Mouse (Mus musculus): ENCODE measurements at regions not wholly inside any gene's neighbourhood (a gene's known extent, or its start where the extent isn't known, plus 50 kb on each side); places are given as distances from the start of the nearest gene placed in this dataset.
A peak's percentile ranks its signal among the peaks of the same experiment; 100 is the strongest.

GRCm38 (mm10) chr10:118624368-118624767 lies 183.5 kb downstream of the Ifng start:
- dilution Hi-C loops (cut with MboI; ENCODE audit: extremely low pct_ligation_motif_present, extremely low pct_unique_long_range_greater_than_20kb, low sequenced_read_pairs): no loop called here
- H3K27ac ChIP-seq (ENCODE audit: insufficient read depth, low read depth): no peak overlapping the region
- H3K9me3 ChIP-seq (replicated peaks; ENCODE audit: low read length): no peaks in the 10 kb centered on the region
- H3K4me2 ChIP-seq (ENCODE audit: insufficient read depth, low read depth, poor library complexity, severe bottlenecking): no peak overlapping the region
- H3K4me1 ChIP-seq (ENCODE audit: control insufficient read depth in 1 of 2, insufficient read depth in 2 of 2): peaks cover 0 to 3% of the 10 kb centered on the region in 2 experiments; a peak in 1 of 4 replicates
- in situ Hi-C loops (cut with MboI; ENCODE audit: low pct_ligation_motif_present, low pct_unique_long_range_greater_than_20kb, low sequenced_read_pairs): no loop called here
- no peaks in the 10 kb centered on the region for H3K27me3 ChIP-seq (replicated peaks)
- no peak overlapping the region for H3K9ac ChIP-seq (ENCODE audit: insufficient read depth, low read depth)
- H3K36me3 ChIP-seq (replicated peaks in 1 of 2; ENCODE audit: control insufficient read depth in 1 of 2, insufficient read depth in 1 of 2, low read length in 1 of 2): no peaks in the 10 kb centered on the region
- no peaks in the 10 kb centered on the region for H3K79me2 ChIP-seq (replicated peaks; ENCODE audit: control insufficient read depth, extremely low read depth, insufficient read depth, poor library complexity, severe bottlenecking)
- TF ChIP-seq CTCF (conservative IDR thresholded peaks at IDR 0.05 in 1 of 2, IDR thresholded peaks at IDR 0.05 in 1 of 2; ENCODE audit: low read depth in 2 of 2, low read length in 2 of 2): no peak
- TF ChIP-seq MAZ (IDR thresholded peaks at IDR 0.05; ENCODE audit: low read depth, low read length): no peak
- TF ChIP-seq E2F4 (IDR thresholded peaks at IDR 0.05; ENCODE audit: insufficient replicate concordance, low read depth, low read length): no peak
- no peak for TF ChIP-seq ZNF384 (IDR thresholded peaks at IDR 0.05; ENCODE audit: low read depth, low read length)
- no peak for TF ChIP-seq HCFC1 (IDR thresholded peaks at IDR 0.05; ENCODE audit: low read depth, low read length)
- TF ChIP-seq UBTF (IDR thresholded peaks at IDR 0.05; ENCODE audit: low read depth, low read length): no peak
- TF ChIP-seq TBP (conservative IDR thresholded peaks at IDR 0.05; ENCODE audit: low read depth, low read length): no peak
- no peak for TF ChIP-seq BHLHE40 (IDR thresholded peaks at IDR 0.05; ENCODE audit: low read depth, low read length)
- TF ChIP-seq IRF4 (IDR thresholded peaks at IDR 0.05; ENCODE audit: low read depth, low read length): no peak
- no peak for TF ChIP-seq POLR2AphosphoS2 (IDR thresholded peaks at IDR 0.05; ENCODE audit: low read depth, low read length)
- no peak for TF ChIP-seq ZKSCAN1 (IDR thresholded peaks at IDR 0.05; ENCODE audit: borderline replicate concordance, low read depth, low read length)
- no peak for TF ChIP-seq JUN (IDR thresholded peaks at IDR 0.05; ENCODE audit: insufficient read depth, low read depth, low read length)
- no peak for TF ChIP-seq USF1 (IDR thresholded peaks at IDR 0.05; ENCODE audit: low read depth, low read length)
- DNase-seq (ENCODE audit: extremely low read depth): no peak
- H3K4me3 ChIP-seq (replicated peaks in 1 of 3; ENCODE audit: low read depth in 2 of 3, low read length in 2 of 3, poor library complexity in 1 of 3): no peak overlapping the region

- no peak overlapping the region for H3K4me3 ChIP-seq (replicated peaks in 1 of 3; ENCODE audit: low read depth in 2 of 3, low read length in 2 of 3, poor library complexity in 1 of 3)
- TF ChIP-seq NELFE (IDR thresholded peaks at IDR 0.05; ENCODE audit: low read depth, low read length) (no peak), TCF12 (IDR thresholded peaks at IDR 0.05; ENCODE audit: low read depth, low read length) (no peak), MAZ (IDR thresholded peaks at IDR 0.05; ENCODE audit: low read depth, low read length) (no peak), SMC3 (IDR thresholded peaks at IDR 0.05; ENCODE audit: low read depth, low read length) (no peak), JUND (conservative IDR thresholded peaks at IDR 0.05; ENCODE audit: low read depth, low read length) (no peak), MAFK (IDR thresholded peaks at IDR 0.05; ENCODE audit: insufficient replicate concordance, low read length) (peak; percentile 28; the same call in 1 of the 2 replicates), ZKSCAN1 (IDR thresholded peaks at IDR 0.05; ENCODE audit: borderline replicate concordance, low read depth, low read length) (no peak)
These were observed 187.2 kb downstream of the Ifng start for GRCm38 (mm10) chr10:118628000-118628399.

More at GRCm38 (mm10) chr10:118628000-118628399, 187.2 kb downstream of the Ifng start:
- Histone ChIP-seq H3K4me2 (ENCODE audit: insufficient read depth, low read depth, poor library complexity, severe bottlenecking) (no peak overlapping the region), H3K9ac (ENCODE audit: insufficient read depth, low read depth) (no peak overlapping the region), H3K36me3 (replicated peaks in 1 of 2; ENCODE audit: control insufficient read depth in 1 of 2, insufficient read depth in 1 of 2, low read length in 1 of 2) (no peaks in the 10 kb centered on the region), H3K27me3 (replicated peaks) (no peaks in the 10 kb centered on the region), H3K9me3 (replicated peaks; ENCODE audit: low read length) (no peaks in the 10 kb centered on the region), H3K4me1 (ENCODE audit: control insufficient read depth in 1 of 2, insufficient read depth in 2 of 2) (peaks cover 0 to 3% of the 10 kb centered on the region in 2 experiments; a peak in 1 of 4 replicates), H3K79me2 (replicated peaks; ENCODE audit: control insufficient read depth, extremely low read depth, insufficient read depth, poor library complexity, severe bottlenecking) (no peaks in the 10 kb centered on the region), H3K27ac (ENCODE audit: insufficient read depth, low read depth) (no peak overlapping the region)
- peak; percentile 10 for DNase-seq (ENCODE audit: extremely low read depth)
- in situ Hi-C loops (cut with MboI; ENCODE audit: low pct_ligation_motif_present, low pct_unique_long_range_greater_than_20kb, low sequenced_read_pairs) (no loop called here), dilution Hi-C loops (cut with MboI; ENCODE audit: extremely low pct_ligation_motif_present, extremely low pct_unique_long_range_greater_than_20kb, low sequenced_read_pairs) (no loop called here)
